In the genomic region with DNA sequence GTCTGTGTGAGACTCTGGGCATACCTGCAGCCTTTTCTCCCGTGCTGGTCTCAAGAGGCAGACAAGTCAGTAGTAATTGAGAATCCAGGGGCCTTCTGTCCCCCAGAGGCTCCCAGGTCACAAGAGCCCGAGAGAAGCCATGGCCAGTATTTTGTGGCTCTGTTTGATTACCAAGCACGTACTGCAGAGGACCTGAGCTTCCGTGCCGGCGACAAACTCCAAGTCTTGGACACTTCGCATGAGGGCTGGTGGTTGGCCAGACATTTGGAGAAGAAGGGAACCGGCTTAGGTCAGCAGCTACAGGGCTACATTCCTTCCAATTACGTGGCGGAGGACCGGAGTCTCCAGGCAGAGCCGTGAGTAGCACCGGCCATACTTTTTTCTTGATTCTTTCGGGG, we compare ENCODE assay signal across 7 mouse cellular contexts. TPM values are rescaled to one million over a fixed set of nuclear protein-coding genes. Genes with fewer than 3 reads are reported as not detected.
DNase-seq lines count a peak whose midpoint lies in the region; ATAC-seq and TF ChIP-seq lines count a peak whose summit lies in the region.

No protein-coding gene starts in this region.

- no peaks in the 10 kb centered on the region for H3K36me3 ChIP-seq in heart, embryonic 15.5 days
- H3K36me3 ChIP-seq in limb, embryonic 11.5 days (ENCODE audit: control insufficient read depth, insufficient read depth, low read length) = no peaks in the 10 kb centered on the region
- H3K36me3 ChIP-seq in neural tube, embryonic 14.5 days (ENCODE audit: control insufficient read depth, insufficient read depth, low read length) = no peaks in the 10 kb centered on the region

- no peak for TF ChIP-seq POLR2A in brain, embryonic 14.5 days (IDR thresholded peaks at IDR 0.05; ENCODE audit: borderline replicate concordance, extremely low read depth, insufficient read depth, insufficient read length, poor library complexity, severe bottlenecking)

- H3K4me3 ChIP-seq in heart, embryonic 15.5 days = peak overlapping the region; percentile 41
- peak overlapping the region; percentile 22 for H3K4me3 ChIP-seq in limb, embryonic 11.5 days (ENCODE audit: low read depth, low read length)
- no peak overlapping the region for H3K4me3 ChIP-seq in neural tube, embryonic 14.5 days (ENCODE audit: low read depth, low read length)

- peak overlapping the region; percentile 59 for H3K27ac ChIP-seq in heart, embryonic 15.5 days
- H3K27ac ChIP-seq in limb, embryonic 11.5 days (replicated peaks; ENCODE audit: low read depth, low read length) = no peak overlapping the region
- no peak overlapping the region for H3K27ac ChIP-seq in neural tube, embryonic 14.5 days (ENCODE audit: low read depth, low read length)

- H3K9ac ChIP-seq in heart, embryonic 15.5 days = peak overlapping the region; percentile 14; the same call in 1 of the 2 replicates
- peak overlapping the region; percentile 45 for H3K9ac ChIP-seq in limb, embryonic 11.5 days (ENCODE audit: low read length)
- H3K9ac ChIP-seq in neural tube, embryonic 14.5 days (replicated peaks; ENCODE audit: low read depth, low read length) = no peak overlapping the region

- 0 out of 2 replicates have a peak, but pooled peaks have one; percentile 7 for ATAC-seq in heart, embryonic 15.5 days (replicated peaks; ENCODE audit: insufficient number of reproducible peaks, insufficient read depth, low FRiP score, low read depth)
- peak; percentile 26; the same call in 1 of the 2 replicates for ATAC-seq in limb, embryonic 11.5 days (ENCODE audit: insufficient number of reproducible peaks, low FRiP score, low TSS enrichment, low read depth)
- no peak for ATAC-seq in neural tube, embryonic 14.5 days (ENCODE audit: low read depth)
- no peak for ATAC-seq in cerebellum, adult (ENCODE audit: insufficient number of reproducible peaks, low FRiP score, low TSS enrichment)

- H3K9me3 ChIP-seq in heart, embryonic 15.5 days (replicated peaks) = no peaks in the 10 kb centered on the region
- H3K9me3 ChIP-seq in limb, embryonic 11.5 days (ENCODE audit: control insufficient read depth, low read length) = no peaks in the 10 kb centered on the region
- no peaks in the 10 kb centered on the region for H3K9me3 ChIP-seq in neural tube, embryonic 14.5 days (ENCODE audit: control insufficient read depth, low read length)

- no peaks in the 10 kb centered on the region for H3K27me3 ChIP-seq in heart, embryonic 15.5 days
- no peaks in the 10 kb centered on the region for H3K27me3 ChIP-seq in limb, embryonic 11.5 days (ENCODE audit: control insufficient read depth, insufficient read depth, low read length)
- no peaks in the 10 kb centered on the region for H3K27me3 ChIP-seq in neural tube, embryonic 14.5 days (ENCODE audit: control insufficient read depth, insufficient read depth, low read length)

- WGBS in heart, embryonic 15.5 days = 43% methylated on average over 14 of the region's 14 CpGs
- 71% methylated on average over 14 of the region's 14 CpGs for WGBS in limb, embryonic 11.5 days
- WGBS in neural tube, embryonic 14.5 days = 83% methylated on average over 14 of the region's 14 CpGs

- TF ChIP-seq CTCF in brain, embryonic 14.5 days (IDR thresholded peaks at IDR 0.05; ENCODE audit: borderline replicate concordance, extremely low read depth, insufficient read depth, insufficient read length) = no peak

- H3K4me1 ChIP-seq in heart, embryonic 15.5 days (replicated peaks) = peaks cover 5% of the 10 kb centered on the region
- no peaks in the 10 kb centered on the region for H3K4me1 ChIP-seq in limb, embryonic 11.5 days (ENCODE audit: control insufficient read depth, insufficient read depth, low read length)
- no peaks in the 10 kb centered on the region for H3K4me1 ChIP-seq in neural tube, embryonic 14.5 days (ENCODE audit: control insufficient read depth, insufficient read depth, low read length)

- DNase-seq in Muller cell, postnatal 12 days (ENCODE audit: inconsistent ontology term) = peak; percentile 30
- peak; percentile 1 for DNase-seq in brain, embryonic 14.5 days (ENCODE audit: low read depth)
- DNase-seq in limb, embryonic 11.5 days (ENCODE audit: low spot score) = peak; percentile 40
- DNase-seq in cerebellum, adult 9-10 months = no peak

- peak overlapping the region; percentile 54 for H3K4me2 ChIP-seq in heart, embryonic 15.5 days
- H3K4me2 ChIP-seq in limb, embryonic 11.5 days (ENCODE audit: low read depth, severe bottlenecking) = peak overlapping the region; percentile 35
- H3K4me2 ChIP-seq in neural tube, embryonic 14.5 days (ENCODE audit: low read depth, low read length) = peak overlapping the region; percentile 16; the same call in 1 of the 2 replicates

RNA-seq across cellular contexts. Expression of a gene that starts 0.8 kb away (rescaled TPM):
- polyA plus RNA-seq in brain, embryonic 14.5 days (2012; rRNA removed) = 0.28 and 0.66 TPM in 2 replicates
- 3.6 and 4.7 TPM in 2 replicates for polyA plus RNA-seq in heart, embryonic 15.5 days (2015; fragmentation: Nextera tagmentation; extraction: Ambion mirVana)
- 3.4 and 5.3 TPM in 2 replicates for polyA plus RNA-seq in limb, embryonic 11.5 days (2014; fragmentation: Nextera tagmentation; extraction: Ambion mirVana)
- 0.27 and 1.1 TPM in 2 replicates for polyA plus RNA-seq in neural tube, embryonic 14.5 days (2014; fragmentation: Nextera tagmentation; extraction: Ambion mirVana)

Comparison
In these comparisons a context has a peak if more than half of its experiments do, and no peak if none do; other contexts are left out.
1. ATAC-seq: peak in heart, embryonic 15.5 days (single experiment) and limb, embryonic 11.5 days (single experiment); none in neural tube, embryonic 14.5 days (single experiment) and cerebellum, adult (single experiment).
2. Peak in every context shown above with its lines, with median percentiles within 50 percentile points of each other: H3K4me2 ChIP-seq.